Mouse (Mus musculus) frontal cortex, postnatal 36 days (tissue): ENCODE measurements around the gene Rdh12.
A peak's percentile ranks its signal among the peaks of the same experiment; 100 is the strongest.
"Not testable (repeated sequence)": the region's sequence is repeated elsewhere in the genome, so short reads cannot be mapped to it uniquely, and the experiment has no call there.

ENCODE experiments used
- DNase-seq, 2 experiments: peaks; one replicate each; pipeline ENCODE4 v3.0.0; 2022; ENCODE audit warnings: low spot score in 2 of 2

Gene Rdh12

DNA sequence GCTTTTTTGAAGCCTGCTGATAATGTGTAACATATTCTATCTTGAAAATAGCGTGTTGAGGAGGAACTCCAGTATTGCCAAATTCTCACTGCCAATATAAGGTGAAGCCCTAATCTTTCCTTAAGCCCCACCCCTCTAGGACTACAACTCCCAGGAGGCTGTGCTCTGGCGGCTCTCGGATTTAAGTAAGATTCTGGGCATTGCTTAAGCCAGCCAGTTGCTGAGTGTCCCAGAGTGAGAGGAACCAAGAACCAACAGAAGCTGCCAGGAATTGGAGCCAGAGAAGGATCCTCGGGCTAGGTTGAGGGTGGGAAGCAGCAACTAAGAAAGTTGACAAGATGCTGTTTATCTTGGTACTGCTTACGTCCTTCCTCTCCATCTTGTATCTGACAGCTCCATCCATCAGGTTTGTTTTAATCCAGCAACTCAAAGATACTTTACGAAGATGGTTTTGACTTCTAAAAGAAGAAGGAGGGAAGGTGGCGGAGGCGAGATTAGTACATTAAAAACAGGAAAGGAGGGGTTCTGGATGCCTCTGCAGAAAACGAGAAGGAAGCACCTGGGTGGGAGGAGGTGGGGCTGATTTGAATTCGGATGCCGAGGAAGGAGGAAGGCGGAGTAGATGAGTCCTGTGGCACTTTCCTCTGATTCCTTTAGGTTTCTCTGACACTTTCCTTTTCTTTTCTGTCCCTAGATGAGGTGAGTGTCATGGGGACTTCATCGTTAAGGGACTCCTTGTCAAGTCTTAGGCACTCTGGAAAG, at the start of gene Rdh12:
Gene Rdh12 (plus strand): TSS at position 212 of the 762 bp plus-strand sequence.
- peak; percentile 38 to 52 for DNase-seq

DNA sequence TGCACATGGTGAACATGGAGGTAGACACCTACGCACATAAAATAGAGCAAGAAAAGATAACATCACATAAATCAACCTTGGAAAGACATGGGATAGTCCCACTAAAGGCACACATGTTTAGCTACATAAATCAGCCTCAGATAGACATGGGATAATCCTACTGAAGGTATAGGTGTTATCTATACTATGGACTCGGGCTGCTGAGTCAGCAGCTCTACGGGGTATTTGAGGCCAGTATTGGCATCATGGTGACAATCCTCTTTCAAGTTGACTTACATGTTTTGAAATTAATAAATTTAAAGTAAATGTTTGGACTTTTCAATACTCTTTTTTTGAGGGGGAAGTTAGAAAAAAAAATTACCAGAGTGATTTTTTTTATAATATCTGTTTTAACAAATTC, 45.8 kb upstream of the Rdh12 start:
- no peak for DNase-seq

DNA sequence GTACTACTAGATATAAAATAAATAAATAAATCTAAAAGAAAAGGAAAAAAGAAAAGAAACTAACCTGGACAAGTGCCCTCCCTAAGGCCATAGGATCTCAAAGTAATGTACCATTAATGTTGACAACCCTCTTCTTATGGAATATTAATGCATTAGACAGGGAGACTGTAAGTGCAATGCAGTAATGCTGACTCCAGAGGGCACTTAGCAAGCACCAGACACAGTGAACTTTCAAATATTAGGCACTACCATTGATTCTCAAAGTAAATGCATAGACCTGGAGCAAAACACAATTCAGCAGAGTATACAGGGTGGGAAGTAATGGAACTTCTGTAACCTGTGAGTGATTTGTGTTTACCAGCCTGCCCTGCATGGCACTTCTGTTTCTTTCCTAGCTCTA, 39.5 kb upstream of the Rdh12 start:
- DNase-seq = no peak

DNA sequence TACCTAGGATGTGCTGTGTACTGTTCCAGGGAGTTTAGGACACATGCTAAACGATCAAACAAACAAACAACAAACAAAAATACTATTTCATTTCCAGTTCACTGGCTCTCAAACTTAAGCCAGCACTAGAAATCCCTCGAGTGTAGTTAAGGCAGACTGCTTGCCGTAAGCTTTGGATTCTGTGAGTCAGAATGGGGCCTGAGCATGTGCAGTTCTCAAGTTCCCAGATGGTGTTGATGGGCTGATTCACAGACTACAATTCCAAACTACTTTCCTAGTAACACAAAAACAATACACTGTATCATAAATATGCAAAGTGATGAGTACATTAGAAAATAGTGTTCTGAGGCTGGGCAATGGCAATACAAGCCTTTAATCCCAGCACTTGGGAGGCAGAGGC, 38.3 kb upstream of the Rdh12 start:
- peak; percentile 20 to 21 for DNase-seq

DNA sequence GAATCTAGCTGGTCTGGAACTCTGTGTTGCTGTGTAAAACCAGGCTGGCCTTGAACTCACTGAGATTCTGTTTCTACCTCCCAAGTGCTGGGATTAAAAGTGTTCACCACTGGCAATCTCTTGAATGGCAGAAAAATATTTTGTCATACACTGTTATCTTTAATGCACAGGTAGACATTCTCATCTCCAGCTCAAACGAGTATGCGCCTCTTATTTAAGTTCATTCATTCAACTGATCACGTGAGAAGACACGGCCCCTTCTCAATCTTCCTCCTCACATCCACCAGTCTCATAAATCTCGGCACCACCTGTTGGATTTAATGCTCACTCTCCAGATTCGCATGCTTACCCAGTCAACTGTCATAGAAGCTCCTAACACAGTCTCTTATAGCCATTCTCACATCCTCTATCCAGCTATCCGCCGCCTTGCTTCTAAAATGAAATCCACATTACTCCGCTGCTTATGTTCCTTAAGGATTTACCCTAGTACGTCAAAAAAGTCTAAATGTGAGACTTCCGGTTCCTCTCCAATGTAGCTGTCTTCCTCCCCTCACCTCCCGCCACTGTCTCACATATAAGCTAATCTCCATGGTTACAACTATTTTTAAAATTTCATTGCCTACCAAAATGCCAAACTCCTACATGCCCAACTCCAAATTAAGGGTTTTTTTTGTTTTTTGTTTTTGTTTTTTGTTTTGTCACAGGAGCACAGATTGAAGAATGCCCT, 37.3 kb upstream of the Rdh12 start:
- peak in 1 of 2 experiments; percentile 11 for DNase-seq

DNA sequence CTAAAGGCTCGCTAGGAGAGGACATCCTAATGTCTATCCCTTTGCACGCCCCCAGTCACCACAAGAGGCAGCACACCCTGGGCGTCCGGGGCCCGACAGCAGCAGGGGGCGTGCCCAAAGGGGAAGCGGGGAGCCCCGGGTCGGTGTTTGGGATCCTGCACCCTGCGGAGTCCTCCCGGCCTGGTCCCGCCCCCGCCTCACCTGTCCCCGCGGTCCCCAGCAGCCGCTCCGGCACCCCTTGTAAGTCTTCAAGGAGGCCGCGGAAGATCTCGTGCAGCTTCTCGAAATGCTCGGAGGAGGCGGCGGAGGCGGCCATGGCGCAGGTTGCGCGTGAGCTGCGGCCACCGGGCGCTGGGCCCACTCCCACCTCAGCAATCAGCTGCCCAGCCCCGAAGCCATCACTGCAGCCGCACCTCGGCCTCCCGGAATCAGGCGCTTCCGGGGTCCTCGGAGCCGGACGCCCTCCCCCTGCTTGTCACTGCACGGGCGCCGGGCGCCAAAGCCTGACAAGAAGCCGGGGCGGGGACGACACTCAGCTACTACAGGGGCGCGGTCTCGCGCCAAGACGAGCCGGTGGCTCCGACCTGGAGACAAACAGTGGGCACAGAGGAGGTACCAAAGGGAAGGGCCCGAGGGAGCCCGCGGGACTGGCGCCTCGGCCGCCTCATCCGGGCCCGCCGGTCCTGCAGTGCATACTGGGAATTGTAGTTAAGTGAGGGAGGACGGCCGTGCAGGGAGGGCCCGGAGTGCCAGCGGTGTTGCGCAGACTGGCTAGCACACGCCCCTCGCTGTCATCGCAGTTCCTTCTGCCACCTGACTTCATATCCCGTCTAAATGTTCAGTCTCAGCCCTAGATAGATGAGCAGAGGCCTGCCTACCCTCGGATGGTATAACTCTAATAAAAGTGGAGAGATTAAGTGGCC, 36.4 kb upstream of the Rdh12 start, which contains the start of gene Vti1b:
Gene Vti1b (minus strand): TSS at position 649 of the 923 bp plus-strand sequence.
- DNase-seq = peak; percentile 95

- DNase-seq = no peak
Measured at GRCm38 (mm10) chr12:79173721-79174120, 35.0 kb upstream of the Rdh12 start.

DNA sequence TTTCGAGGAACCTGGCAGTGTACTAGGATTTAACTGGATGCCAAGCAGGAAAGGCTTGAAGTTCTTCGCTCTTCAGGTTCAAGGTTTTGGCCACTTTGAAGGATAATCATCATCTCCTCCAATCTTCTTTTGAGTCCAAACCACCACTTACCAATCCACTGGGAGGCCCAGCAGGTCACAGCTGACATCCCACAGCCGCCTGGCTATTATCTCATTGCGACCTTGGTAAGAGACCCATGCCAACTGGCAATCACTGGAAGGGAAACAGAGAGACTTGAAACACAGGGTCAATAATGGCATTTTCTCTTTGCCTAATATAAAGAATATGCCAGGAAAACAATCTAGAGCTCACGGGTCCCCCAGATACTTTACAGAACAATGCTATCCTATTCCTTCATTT, 32.7 kb upstream of the Rdh12 start:
- no peak for DNase-seq

- not testable (repeated sequence) for DNase-seq
Measured at GRCm38 (mm10) chr12:79185160-79185559, 23.6 kb upstream of the Rdh12 start.

DNA sequence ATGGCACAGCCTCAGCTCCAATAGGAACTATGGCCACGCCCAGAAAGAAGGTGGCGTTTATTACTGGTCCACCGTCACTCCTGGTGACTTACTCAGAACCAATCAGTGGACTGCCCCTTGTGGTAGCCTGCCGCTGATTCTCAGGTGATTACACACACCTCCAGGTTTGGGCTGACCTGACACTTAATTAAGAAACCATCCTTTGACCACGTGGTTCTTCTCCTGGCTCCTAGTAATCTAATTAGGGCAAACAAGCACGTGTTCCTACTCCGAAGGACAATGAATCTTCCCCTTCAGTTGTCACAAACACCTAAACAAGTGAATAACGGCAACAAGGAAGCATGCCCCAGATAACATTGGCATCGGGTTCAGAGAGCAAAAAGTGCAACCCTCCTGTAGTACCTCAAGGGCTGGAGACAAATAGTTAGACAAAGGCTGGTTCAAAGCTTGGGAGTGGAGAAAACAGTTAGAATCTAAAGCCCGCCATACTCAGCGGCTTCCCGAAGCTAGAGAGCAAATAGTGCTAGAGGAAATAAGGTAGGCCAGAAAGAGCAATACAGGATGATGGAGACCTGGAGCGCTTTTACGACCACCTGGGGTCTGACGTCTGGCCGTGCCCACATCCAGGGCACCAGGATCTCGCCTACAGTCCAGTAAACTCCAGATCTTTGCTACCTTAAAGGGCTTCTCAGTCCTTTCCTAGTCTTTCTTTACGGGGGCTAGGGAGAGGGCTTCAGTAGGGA, 17.6 kb upstream of the Rdh12 start:
- peak; percentile 53 to 80 for DNase-seq

DNA sequence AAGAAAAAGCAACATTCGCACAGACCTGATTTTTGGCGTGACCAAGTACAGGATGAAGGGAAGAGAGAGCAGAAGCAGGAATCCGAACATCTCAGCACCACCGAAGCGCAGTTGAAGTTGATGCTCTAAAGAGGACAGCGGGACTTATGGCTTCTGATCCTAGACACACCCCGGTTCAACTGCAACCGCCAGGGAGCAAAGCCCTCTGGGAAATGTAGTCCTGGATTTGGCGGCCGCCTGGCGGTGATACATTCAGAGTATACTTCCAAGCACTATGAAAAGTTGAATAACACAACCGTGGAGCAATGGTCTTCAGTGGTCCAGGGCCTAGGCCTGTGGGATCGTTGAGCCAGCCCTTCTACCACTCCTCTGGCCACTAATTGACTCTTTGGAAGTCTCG, 17.0 kb upstream of the Rdh12 start:
- peak; percentile 67 to 77 for DNase-seq

- no peak for DNase-seq
Measured at GRCm38 (mm10) chr12:79192193-79192592, 16.5 kb upstream of the Rdh12 start, which contains the start of gene Rdh11. Rdh11 (minus strand) TSS chr12:79192293.

- peak; percentile 49 to 66 for DNase-seq
Measured at GRCm38 (mm10) chr12:79193441-79193840, 15.3 kb upstream of the Rdh12 start.

DNA sequence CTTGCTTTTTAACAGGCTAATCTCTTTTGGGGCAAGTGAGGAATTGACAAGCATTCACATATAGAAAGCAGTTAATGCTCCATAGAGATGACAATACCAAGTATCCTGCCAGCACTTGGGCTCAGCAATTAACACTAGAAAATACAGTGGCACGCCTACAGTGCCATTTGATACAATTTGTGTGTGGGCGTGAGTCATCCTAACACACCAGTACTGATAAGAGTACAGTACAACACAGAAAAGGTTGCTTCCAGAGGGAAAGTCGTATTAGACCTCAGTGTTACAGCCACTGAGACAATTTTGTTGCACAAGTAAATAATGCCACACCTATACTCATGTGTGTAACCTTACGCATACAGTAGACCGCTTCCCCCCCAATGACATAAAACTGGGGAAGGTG, 11.6 kb upstream of the Rdh12 start:
- no peak for DNase-seq

DNA sequence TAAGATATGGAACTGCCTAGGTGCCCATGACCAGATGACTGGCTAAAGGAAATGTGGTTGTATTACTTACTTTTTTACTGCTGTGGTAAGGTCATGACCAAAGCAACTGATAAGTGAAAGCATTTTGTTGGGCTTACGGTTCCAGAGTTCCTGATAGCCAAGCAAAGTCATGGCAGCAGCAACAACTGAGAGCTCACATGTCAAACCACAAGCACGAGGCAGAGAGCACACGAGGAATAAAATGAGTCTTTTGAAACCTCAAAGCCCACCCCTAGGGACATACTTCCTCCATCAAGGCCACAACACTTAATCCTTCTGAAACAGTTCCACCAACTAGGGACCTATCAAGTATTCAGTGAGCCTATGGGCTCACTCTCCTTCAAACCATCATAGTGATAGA, 6.8 kb upstream of the Rdh12 start:
- DNase-seq = no peak

- DNase-seq = no peak
Measured at GRCm38 (mm10) chr12:79211447-79211846, 2.7 kb downstream of the Rdh12 start.

GRCm38 (mm10) chr12:79217511-79217910, 8.8 kb downstream of the Rdh12 start:
- no peak for DNase-seq

- DNase-seq = no peak
Measured at GRCm38 (mm10) chr12:79235485-79236080, 26.9 kb downstream of the Rdh12 start.

- no peak for DNase-seq
Measured at GRCm38 (mm10) chr12:79241985-79242384, 33.3 kb downstream of the Rdh12 start.

DNA sequence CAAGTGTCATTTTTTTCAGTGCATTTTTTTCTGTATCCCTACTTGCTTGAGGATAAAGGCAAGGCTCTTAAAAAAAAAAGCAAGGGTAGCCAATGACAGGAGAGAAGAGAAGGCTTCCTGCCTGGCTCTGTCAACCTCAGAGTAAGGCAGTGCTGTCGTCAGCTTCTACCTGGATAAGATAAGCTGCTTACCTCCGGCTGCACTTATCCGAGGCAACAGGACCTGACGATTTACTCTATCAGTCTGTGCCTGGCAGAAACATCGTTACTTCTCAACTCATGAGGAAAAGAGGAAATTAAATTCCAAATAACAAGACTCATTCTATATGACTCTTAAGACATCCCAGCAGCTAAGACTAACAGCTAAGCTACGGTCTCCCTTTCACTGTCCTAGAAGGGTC, 34.2 kb downstream of the Rdh12 start:
- no peak for DNase-seq

DNA sequence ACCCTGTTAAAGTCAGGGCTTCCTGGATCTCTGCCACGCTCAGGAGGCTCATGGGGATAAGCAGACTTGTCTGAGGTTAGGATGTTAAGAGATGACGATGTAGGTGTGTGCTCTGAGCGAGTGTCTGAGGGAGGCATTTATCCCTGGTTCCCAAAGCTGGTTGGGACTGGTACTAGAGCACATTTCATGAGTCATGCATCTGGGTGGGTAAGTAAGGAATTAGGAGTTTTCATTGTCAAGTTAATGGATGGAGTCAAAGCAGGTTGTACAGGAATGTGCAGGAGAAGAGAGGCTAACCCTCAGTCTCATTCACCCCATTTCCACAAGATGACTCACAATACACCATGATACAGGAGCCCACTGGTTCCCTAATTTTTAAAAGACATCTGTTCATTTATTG, 39.4 kb downstream of the Rdh12 start:
- no peak for DNase-seq
